Mouse (Mus musculus): ENCODE results near the gene Cxcl9.
"Not testable (repeated sequence)": the region's sequence is repeated elsewhere in the genome, so short reads cannot be mapped to it uniquely, and the experiment has no call there.

Cxcl9 gene

DNA sequence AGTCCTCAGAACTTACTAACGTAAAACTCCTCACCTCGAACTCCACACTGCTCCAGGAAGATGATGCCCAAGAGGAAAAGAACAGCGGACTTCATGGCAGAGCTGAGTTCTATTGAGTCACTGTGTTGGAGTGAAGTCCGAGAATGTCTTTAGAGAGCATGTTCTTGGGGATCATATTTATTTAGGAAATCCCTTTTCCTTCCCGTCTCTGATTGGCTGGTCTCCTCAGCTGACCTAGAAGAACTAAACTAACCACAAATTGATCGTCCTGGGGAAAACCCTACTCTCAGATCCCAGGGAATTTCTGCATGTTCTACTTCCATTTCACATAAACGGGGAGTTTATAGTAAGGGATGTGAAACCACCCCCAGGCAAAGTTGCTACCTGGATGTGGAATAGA lies at the start of gene Cxcl9:
Gene Cxcl9 (minus strand): TSS at position 151 of the 400 bp plus-strand sequence.
- no peak for DNase-seq (ENCODE audit: low spot score in 2 of 2)

DNA sequence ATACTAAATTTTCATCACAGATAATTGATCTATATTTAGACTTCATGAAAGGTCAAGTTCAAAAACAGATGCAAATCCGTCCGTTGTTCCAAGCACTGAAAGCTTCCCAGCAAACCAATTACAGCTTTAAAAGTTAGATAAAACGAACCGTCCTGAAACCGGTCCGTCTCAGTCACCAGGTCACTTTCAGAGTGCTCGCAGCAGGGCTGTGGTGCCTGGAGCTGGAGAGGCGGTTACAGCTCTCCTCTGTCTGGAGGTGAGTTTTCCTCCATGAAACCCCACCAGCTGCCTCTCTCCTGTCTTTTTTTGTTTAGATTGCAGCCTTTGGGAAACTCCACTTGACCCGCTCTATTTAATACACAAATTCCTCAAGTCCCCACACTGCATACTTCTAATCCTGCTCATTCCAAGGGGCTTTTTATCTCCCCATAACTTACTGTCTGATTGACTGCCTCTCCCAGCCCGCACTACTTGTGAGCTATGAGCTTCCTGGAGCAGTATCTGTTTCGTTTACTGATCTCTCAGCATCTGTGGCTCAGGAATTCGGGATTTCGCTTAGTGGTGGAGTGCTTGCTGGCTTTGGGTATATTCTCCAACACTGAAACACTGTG lies 49.0 kb upstream of the Cxcl9 start:
- DNase-seq (ENCODE audit: low spot score in 2 of 2), result no peak

DNA sequence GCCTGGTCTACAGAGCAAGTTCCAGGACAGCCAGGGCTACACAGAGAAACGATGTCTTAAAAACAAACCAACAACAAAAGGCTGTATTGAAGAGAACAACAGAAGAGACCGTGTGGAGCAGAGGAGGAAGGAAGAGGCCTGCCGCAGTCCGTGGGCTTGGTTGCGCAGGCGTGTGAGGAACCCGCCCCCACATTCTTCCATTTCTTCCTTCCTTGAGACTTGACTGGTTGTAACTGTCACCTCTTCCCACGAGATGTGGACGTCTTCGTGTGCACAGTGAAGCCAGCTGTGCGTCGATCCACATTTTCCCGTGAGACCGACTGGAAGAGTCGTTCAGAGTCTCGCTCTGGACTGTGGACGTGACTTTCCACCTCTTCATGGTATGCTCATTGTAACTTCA lies 47.5 kb upstream of the Cxcl9 start:
- DNase-seq (ENCODE audit: low spot score in 2 of 2), result no peak

DNA sequence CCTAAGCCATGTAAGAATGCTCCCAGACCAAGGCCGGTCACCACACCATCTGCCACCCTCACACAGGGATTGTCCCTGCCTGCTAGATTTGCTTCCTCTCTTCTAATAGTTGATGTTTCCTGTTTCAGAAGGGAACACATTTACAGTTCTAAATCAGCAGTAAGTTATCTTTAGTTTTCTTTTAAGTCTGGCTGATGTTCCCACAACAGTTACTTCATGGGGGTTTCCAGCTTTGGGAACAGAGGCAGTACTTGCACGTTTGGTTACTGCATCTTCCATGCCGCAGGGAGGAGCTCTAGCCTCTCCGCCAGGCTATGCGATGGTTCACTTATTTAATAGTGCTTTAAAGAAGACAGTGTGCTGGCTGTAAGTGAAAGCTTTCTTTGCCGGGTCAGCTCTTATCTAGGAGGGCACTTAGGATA lies 46.9 kb upstream of the Cxcl9 start:
- DNase-seq (ENCODE audit: low spot score in 2 of 2), result no peak

DNA sequence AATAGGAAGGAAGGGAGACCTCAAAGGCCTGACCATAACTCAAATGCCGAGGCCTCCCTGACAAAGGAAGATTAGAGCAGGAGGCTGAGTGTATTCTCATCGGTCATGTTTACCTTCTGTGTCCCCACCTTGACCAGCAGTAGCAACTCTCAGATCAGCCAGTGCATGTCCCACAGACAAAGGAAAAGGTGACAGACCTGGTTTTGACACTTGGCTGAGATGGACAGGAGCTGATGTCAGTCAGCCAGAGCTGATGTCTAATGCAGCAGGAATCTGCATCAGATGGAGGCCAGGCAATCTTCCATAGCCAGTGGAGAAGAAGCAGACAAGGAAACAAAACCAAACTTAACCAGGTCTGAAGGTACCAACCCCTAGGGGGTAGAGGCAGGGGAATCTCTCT lies 44.7 kb upstream of the Cxcl9 start:
- DNase-seq (ENCODE audit: low spot score in 2 of 2), result no peak

DNA sequence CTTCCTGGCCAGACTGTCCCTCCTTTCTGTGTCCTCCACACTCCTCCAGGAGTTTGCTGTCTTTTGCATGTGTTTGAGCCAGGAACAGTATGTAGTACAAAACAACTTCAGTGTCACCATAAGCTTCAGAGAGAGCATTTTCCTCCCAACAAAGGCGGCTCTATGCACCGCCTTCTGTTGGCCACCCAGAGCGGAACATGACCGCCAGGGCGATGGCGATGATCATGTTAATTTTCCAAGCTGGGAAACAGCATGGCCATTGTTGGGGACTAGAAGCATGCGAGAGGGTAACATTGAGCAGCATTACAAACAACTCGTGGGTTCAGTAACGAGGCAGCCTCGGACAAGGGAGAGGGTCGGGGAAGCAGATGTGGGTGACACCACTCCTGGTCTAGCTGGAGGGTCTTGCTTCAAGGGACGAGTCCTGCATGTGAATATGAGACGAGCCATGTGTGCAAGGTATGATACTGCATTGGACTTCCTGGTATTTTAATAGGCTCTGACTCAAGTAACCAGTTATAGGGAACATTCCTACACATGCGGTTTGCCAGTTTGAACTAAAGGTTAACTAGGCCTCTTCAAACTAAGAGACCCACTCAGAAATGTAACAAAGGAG lies 43.6 kb upstream of the Cxcl9 start:
- DNase-seq (ENCODE audit: low spot score in 2 of 2), result no peak

DNA sequence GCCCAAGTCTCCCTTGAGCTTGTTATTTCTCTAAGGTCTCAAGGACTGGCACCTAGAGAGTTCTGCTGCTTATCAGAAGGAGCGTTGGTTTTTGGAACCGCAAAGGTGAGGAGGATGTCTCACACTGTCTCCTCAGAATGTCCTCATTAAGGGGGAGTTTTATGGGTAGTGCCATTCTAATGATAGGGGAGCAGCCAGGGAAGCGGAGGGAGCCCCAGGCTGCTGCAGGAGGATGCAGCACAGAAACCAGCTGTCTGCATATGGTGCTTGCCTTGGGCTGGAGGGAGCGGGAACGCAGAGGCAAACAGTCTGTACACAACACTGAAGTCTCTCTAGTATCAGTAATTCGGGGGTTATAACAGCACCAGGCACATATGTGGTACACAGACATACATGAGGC lies 43.0 kb upstream of the Cxcl9 start:
- DNase-seq (ENCODE audit: low spot score in 2 of 2), result no peak

DNA sequence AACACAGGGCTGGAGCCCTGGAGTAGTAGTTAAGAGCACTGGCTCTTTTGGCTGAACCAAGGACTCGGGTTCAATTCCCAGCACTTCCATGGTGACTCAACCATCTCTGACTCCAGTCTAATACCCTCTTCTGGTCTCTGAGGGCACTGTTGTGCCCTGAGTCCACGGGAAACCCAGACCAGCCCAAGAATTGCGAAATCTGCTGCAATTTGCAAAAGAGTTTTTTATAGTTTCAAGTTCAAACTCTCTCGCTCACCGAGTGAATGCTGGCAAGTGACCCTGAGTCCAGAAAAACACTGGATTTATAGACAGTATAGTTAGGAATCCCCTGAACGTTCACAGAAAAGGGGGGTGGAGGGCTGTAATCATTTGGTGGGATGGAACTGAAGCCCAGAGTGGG lies 42.5 kb upstream of the Cxcl9 start:
- no peak for DNase-seq (ENCODE audit: low spot score in 2 of 2)

DNA sequence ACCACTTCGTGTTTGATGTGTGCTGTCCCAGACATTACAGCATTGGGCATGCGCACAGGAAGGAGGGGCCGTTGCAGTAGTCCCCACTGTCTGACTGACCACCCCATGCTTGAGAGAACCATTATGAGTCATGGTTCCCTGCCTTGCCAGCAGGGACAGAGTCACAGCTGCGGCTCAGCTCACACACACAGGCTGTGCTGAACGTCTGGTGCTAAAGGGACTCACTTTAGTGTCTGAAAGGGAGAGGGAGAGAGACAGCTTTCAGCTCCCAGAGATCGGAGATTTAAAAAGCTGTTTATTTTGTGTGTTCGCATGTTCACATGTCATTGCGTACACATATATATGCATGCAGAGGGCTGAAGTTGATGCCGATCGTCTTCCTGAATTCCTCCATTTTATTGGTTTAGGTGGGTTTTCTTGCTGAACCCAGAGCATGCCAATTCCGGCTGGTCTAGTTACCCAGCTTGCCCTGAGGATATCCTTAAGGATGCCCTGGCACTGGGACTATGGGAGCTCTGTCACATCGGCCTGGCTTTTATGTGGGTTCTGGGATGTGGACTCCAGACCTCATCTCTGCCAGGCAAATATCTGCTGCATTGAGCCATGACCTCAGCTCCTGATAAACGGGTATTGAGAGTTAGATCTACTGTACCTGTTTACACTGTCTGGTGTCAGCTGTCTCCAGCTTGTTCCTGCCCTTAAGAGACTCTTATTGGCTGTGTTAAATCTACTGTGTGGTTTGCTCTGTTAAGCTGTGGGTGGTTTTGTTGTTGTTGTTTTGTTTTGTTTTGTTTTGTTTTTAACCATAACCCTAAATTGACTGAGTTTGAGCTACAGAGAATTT lies 41.5 kb upstream of the Cxcl9 start:
- DNase-seq (ENCODE audit: low spot score in 2 of 2), result peak; percentile 32 to 40

DNA sequence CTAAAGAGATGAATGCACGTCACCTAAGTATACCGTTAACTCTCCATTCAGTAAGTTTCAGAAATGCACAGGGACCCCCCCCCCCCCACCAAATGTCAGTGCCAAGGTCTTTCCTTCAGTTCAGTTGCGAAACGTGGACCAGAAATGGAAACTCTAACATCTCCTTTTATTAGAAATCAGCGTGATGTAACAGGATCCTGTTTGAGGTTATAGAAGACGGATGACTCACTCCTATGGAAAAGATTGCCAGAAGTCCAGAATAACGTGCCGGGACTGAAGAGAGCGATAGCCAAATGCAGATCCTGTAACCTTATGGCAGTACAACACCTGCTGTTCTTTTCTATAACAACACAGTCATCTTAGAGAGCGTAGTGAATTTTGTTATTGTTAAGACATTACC lies 40.5 kb upstream of the Cxcl9 start:
- no peak for DNase-seq (ENCODE audit: low spot score in 2 of 2)

DNA sequence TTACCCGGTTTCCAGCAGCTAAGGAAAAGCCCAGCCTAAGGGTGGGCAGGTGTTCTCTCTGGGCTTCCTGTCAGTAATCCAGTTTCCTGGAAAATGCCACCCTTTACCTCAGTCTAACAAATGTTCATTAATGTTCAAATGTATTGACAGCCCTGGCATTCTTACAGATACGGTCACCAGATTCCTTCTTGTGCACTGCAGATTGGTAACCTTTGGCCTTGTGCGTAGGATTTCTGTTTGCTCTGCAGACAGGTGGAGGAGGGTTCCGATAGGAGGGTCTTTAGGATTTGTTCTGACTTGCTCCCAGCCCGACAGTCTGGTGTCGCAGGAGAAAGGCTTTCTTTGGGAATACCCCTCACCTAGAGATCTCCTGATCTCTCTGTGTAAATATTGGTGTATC lies 38.7 kb upstream of the Cxcl9 start:
- DNase-seq (ENCODE audit: low spot score in 2 of 2), result no peak

DNA sequence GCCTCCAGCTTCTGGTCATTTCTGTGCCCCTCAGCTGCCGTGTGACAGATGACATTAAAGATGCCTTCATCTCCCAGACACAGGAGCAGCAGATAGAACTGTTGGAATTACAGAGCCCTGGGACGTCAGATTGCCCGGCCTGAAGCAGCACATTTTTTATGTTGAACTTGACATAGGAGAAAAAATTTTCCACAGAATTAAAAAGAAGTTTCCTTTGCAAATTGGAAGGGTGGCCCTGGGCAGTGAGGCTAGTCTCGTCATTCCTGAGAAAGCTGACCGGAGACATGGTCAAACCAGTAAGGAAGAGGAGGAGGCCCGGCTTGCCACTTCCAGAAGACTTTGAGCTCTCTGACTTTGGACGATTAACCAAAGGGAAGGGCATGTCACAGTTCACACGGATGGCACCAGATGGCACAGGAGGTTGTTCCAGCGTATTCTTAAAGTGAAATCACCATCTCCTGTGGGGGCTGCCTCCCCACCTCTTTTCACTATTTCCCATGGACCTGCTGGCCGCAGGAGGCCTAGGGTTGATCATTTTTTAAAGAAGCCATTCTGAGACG lies 37.3 kb upstream of the Cxcl9 start:
- no peak for DNase-seq (ENCODE audit: low spot score in 2 of 2)

DNA sequence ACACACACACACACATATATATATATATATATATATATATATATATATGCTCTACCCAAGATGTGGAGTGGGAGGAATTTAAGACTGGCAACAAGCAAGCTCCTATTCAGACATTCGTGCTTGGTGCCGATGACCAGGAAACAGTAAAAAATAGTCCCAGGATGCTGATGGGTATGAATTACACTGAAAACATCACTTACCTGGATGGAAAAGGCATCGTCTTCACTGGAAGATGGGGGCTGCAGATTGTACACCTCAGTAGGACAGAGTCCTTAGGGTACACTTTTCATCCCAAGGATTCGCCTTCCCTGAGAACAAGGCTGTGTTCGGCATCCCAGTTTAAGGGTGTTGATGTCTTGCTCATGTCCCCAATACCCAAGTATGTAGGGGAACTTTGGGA lies 36.1 kb upstream of the Cxcl9 start:
- no peak for DNase-seq (ENCODE audit: low spot score in 2 of 2)

DNA sequence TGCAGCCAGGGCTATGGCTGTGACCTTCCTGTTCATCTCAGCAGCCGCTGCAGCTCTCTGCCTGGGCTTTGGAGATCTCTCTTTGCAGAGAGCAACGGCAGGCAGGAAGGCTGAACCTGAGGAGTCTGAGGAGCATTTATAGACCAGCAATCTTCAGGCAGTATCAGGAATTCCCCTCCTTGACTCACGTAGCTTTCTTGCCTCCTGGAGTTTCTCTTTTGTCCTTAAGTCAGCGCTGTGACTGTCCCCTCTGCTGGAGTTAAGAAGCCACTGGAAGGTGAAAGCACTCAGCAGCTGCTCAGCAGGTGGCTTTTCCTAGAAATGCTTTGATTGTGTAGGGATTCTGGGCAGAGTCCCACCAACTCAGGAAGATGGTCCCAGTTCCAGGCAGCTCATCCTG lies 35.3 kb upstream of the Cxcl9 start:
- DNase-seq (ENCODE audit: low spot score in 2 of 2), result no peak

DNA sequence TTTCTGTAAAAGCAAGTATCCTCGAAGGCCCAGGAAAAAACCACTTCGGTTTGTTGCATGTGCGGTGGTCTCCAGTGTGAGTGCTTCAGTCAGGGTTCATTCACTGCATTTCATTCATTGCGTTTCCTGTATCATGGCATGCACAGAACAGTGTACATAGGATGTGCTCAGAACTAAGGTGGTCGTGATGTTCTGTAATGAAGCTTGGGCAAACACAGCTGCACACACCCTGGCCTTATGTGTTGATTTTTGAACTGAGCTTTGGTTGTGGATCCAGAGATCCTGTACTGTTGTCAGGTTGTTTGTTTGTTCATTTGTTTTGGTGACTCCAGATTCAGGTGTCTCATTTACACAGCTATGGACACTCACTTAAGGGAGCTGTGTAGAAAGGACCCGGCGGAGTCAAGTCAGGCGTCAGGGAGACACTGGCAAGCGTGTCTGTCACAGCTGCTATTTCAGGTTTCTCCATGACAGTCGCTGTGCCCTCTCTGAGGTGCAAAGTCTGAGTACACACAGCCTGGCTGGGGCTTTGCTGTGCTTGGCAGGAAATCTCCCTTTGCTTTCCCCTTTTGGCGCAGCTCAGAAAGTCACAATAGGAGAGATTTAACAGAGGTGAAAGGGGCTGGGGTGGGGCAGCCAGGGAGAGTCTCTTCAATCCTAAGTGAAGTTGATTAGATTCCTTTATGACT lies 31.0 kb upstream of the Cxcl9 start:
- DNase-seq (ENCODE audit: low spot score in 2 of 2), result no peak

DNA sequence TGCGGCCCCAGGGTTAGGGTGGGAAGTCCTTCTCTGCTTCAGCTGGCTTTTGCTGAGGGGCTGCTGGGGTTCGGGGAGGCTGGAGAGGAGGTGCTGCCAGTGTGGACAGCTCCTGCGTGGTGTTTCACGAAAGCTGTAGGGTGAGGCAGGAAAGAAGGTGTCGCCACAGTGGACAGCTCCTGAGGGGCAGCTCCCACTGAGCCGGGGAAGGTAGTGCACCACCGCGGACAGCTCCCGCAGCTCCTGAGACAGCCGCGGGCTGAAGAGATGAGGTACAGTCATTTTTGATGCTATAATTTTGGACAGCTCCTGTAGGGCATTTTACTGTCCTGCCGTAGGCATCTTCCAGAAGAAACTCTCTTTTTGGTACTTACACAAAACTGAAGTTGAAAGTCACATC lies 30.2 kb upstream of the Cxcl9 start:
- DNase-seq (ENCODE audit: low spot score in 2 of 2), result no peak

DNA sequence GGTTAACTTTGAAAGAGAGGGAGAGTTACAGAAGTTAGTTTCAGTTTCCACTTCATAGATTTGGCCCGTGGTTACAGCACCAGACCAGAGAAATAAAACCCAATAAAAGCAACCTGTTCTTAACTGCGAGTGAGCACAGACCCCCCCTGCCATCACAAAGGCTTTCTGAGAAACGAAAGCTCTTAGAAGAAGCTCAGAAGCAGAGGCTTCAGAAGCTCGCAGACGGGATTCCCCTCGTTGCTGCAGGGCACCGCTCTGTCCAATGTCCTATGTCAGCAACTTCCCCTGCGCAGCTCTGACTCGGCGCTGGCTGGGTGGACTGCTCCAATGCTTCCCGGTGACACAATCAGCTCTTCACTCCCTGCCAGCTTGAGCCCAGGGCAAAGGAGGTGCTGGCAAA lies 25.6 kb upstream of the Cxcl9 start:
- DNase-seq (ENCODE audit: low spot score in 2 of 2), result no peak

DNA sequence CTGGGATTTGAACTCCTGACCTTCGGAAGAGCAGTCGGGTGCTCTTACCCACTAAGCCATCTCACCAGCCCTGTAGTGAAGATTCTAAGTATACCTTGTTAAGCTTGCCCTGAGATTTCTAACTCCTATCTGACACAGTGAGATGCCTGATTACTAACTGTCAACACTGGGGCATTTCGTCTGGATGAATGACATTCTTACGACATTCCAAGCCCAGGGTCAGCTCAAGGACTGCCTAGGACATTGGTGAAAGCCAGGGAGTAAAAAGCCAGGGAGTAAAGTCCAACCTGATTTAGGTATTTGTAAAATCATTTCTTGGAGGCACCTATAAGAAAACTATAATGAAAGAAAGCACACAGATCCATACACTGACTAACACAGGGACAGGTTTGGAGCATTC lies 24.8 kb upstream of the Cxcl9 start:
- not testable (repeated sequence) for DNase-seq (ENCODE audit: low spot score in 2 of 2)

DNA sequence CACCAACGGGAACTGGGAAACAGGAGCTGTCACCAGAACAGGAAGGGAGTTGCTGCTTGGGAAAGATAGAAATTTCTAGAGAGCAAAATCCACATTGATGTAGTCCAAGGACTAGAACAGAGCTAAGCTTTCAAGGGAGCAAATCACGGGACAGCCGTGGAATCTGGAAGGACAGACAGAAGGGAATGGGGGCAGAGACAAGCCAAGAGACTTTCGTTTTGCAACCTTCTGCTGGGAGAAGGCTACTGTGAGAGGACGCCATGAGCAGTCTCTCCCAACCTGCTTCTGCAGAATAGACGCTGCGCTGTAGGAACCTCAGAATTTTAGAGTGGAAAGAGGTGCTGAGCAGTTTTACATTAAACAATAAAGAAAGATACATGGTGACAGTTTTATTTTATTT lies 21.9 kb upstream of the Cxcl9 start:
- no peak for DNase-seq (ENCODE audit: low spot score in 2 of 2)

DNA sequence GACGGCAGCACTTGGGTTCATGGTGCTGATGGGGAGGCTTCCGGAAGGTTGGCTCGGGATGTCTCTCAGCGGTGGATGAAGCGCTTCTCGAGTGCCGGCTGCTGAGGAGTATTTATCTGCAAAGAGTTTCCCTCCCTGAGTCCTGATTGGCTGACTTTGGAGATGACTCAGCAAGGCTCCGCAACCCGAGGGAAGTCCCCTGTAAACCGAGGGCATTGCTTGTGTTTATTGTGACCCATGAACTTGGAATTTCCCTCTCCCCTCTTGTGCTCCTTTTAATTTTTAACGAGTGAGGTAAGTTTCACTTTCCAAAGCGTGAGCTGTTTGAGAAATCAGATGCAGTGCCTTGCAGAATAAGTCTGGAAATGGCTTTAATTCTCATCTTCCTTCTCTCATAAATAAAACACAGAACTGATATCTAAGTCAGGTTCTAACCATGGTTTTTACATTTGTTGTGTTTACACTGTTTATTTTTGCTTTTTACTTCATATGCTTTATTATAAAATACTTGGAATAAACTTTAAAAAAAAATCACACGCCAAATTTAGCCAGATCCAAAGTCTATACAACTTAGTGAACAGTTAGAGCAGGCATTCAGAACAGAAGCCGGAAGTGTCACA lies 21.0 kb upstream of the Cxcl9 start, which contains the start of gene Cxcl10:
Gene Cxcl10 (minus strand): TSS at position 96 of the 620 bp plus-strand sequence.
- no peak for DNase-seq (ENCODE audit: low spot score in 2 of 2)

DNA sequence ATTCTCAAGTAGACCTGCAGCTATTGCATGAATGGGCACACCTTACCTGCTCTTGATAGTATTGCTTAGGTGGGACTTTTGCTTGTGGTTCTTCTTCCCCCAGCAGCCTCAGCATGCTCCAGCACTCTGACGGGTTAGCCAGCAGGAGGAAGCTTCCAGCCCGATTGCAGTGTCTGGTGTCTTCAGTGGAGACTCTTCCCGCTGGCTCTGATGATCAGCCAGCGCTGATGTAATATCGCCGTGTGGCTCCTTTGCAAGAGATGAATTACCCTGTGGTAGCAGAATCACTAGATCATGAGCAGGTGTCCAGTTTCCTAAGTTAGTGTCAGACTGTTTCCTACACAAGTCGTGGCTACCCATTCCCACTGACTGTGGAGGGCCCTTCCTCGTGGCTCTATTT lies 17.1 kb upstream of the Cxcl9 start:
- DNase-seq (ENCODE audit: low spot score in 2 of 2), result no peak

DNA sequence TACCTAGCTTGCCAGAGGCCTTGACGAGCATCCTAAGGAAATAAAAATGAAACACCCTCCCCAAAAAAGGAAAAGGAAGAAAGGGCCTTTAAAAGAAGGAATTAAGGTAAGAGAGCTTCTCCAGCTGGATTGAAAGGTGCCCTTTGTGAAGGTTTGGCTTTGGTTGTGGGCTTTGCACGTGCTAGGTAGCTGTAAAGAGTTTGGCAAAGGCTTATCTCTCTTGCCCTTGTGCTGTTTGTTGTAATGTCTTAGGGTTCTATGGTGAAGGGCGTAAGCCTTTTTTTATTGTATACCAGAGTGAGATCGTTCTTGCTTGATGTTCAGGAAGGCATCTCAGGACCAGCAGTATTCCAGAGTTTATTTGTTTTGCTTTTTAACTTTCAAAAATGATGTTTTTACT lies 12.7 kb upstream of the Cxcl9 start:
- no peak for DNase-seq (ENCODE audit: low spot score in 2 of 2)
